Mouse (Mus musculus): ENCODE results near the gene Atp1b4.
"Not testable (repeated sequence)": the region's sequence is repeated elsewhere in the genome, so short reads cannot be mapped to it uniquely, and the experiment has no call there.

Atp1b4 gene

DNA sequence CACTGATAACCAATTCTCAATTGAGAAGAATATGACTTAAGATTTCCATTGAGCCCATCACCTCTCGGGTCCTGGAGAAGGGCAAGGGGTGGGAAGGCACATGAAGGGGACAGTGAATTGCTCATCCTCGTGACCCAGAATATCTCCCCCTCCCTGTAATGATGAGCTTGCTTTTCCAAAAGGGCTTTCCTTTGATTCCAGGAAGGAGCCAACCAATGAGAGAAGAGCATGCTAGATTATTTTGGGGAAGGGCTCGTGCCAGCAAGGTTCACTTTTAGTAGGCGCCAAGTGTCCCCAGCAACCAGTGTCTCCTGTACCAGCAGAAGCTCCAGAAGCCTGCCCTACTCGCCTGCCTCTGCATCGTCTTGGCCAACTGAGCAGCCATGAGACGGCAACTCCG is at the start of gene Atp1b4:
Gene Atp1b4, plus strand, starts transcription at position 301 of the 400 bp plus-strand sequence.
- no peak for DNase-seq (ENCODE audit: low spot score)

DNA sequence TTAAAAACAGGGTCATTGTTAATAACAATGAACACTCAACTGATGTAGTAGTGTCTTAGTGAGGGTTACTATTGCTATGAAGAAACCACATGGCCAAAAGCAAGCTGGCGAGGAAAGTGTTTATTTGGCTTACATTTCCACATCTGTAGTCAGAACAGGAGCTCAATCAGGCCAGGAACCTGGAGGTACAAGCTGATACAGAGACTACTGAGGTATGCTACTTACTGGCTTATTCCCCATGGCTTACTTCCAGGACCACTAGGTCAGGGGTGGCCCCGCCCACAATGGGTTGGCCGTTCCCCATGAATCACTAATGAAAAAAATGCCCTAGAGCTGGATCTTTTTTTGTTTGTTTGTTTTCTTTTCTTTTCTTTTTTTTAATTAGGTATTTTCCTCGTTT is 7.4 kb upstream of the Atp1b4 start:
- DNase-seq (ENCODE audit: low spot score) = no peak

DNA sequence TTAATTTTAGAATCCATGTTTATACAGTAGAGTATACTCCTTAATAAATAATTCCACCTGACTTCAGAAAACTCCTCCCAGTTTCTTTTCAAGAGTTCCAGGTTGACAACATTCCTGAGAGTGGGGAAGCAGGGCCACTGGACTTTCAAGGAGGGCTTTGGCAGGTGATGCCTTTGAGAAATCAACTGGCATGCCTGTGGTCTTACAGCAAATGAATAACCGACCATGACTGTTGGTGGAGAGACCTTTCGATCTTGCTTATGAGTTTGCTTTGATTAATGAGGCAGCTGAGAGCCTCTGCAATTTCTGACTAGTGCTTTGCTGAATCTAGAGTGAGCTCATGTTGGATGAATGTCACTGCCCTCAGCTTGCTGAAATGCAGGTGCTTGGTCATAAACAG is 4.9 kb upstream of the Atp1b4 start:
- DNase-seq (ENCODE audit: low spot score) = no peak

DNA sequence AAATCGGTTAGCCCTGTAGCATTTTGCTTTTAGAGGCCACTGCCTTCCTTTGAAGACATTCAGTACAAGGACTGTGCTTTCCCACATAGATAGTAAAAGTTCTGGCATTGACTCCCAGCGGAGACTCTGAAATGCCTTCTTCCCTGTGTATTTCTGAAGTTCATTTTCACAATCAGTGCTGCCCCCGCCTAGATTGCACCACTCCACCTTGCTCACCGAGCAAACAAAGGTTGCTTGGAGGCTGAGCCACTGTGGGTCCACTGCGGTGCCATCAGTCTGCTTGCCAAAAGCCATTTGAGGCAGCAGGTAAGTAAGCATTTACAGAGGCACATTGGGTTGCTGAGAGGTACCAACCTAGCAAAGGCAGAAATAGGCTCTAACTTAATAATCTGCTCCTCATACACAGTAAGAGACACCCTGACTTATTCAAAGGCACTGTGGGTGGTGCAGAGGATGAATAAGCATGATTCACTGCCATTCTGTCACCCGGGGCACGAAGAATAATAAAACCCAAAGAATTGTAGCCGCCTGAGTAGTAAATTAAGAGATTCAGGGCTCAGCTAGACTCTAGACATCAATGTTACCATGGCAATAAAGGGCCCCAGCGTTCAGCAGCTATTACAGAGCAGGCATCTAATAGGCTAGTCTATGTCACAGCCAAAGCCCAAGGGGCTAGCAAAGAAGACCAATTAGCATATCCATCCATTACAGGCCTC is 2.9 kb upstream of the Atp1b4 start:
- no peak for DNase-seq (ENCODE audit: low spot score)

DNA sequence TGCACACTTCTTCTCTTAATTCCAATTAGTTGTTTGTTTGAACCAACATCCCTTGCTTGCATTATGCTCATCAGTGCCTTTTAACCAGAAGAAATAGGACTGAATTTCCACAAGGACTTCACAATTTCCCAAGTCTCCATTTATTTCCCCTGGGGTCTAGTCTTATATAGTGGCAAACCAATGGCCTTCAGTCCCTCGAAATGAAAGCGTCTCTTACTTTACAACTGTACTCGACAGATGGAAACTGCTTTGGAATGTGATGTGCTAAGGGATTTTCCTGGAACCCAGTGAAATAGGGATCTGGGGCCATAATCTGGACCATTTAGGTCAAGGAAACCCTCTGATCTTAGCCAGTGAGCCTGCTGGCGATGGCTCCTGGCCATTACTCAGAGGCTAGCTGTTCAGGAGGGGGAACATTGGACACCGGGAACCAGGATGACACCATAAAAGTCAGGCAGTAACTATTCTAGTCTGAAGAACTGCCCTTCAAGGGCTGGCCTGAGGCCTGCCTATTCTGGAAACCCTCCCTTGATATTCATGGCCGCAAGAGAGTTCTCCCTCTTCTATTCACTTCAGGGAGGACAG is 2.3 kb upstream of the Atp1b4 start:
- no peak for DNase-seq (ENCODE audit: low spot score)

DNA sequence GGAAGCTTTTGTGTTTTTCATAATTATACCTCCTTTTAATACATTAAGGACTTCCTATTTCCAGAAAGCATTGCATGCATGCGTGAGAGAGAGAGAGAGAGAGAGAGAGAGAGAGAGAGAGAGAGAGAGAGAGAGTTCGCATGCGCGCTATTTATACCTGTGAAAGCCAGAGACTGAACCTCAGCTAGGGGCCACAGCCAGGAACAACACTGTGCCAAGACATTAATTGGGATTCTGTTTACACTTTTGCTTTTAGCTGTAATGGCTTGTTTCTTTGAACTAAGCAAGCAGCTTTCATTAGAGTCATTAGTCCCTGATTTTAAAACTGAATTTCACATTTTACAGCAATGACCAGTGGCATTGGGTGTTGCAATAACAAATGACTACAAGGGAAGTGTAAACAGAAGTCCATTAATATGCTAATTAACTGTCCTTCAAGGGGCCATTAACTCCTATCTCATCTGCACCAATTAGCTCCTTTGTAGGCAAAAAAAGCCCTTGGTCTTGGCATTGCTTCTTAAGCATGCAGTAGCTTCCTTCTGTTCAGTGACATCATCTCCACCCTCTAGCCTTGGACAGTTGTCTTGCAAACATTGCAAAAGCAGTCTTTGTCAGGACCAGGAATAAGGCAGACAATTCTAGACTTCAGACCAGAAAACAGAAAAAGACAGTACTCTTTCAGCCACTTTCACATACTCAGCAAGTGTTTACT is 14.9 kb downstream of the Atp1b4 start:
- DNase-seq (ENCODE audit: low spot score) = no peak

DNA sequence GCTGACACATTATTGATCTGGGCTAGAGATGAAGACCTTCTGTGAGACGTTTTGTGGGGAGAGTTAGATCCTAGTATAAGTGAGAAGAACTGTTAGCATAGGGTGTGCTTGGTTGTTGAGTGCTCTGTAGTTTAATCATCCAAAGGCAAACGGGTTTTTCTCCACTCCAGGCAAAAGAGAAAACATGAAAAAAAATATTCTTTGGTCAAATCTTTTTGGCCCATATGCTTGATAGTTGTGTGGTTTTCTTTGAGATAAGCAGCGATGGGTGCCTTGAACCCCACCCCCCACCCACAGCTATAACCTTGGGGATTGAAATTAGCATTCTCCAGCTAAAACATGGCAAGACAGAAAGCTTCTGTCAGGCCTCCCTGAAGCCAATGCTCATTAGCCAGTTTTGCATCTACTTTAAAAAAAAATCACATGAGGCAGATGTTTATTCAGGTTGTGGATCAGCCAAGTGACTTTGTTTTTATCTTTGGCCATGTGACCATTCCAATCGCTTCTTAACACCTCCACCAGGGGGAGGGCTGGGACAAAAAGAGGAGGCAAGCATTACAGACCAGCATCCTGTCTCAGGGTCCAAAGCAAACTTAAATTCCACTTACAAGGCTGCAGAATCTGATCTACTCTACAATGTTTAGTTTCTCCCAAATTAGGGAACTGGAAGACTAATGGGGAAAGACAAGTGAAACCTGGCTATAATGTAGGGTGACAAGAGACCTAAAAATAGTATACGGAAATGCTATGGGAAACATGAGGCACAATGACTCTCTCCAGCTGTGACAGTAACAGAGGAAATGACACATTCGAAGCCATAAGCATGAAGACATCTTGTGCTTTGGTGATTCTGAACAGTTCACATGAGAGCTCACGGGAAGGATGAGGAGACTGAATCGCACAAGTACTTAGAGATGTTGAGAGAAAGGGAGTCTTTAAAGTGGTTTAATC is 18.6 kb downstream of the Atp1b4 start:
- DNase-seq (ENCODE audit: low spot score) = peak; percentile 11

DNA sequence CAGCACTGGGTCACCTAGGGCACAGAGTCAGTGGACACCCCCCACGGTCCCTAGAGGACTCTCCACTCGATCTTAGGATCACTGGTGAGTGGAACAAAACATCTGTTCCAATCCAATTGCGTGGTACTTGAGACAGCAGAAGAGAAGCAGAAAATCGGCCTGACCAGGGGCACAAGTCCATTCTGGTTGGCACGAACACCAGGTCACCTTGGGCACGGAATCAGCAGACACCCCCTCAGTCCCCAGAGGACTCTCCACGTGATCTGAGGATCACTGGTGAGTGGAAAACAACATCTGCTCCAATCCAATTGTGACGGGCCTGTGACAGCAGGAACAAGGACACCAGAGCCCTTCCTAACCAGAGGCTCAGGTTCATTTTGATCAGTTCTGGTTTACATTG is 46.0 kb downstream of the Atp1b4 start:
- no peak for DNase-seq (ENCODE audit: low spot score)

DNA sequence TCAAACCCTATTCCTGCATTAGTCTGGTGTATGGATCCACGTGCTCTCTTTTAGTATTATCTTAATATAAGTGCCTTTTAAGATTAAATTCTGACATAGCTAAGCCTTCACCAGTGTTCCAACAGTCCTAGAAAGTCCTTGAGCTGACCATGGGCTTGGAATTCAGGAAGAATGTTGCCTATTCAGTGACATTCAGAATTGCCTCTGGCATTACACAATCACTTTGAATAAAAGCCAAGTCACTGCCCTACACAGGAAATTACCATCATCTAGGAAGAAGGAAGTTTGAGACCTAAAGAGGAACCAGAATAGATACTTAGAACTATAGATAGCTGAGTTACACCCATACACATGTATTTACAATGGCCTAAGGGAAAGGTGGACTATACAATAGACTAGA is 48.6 kb downstream of the Atp1b4 start:
- not testable (repeated sequence) for DNase-seq (ENCODE audit: low spot score)

DNA sequence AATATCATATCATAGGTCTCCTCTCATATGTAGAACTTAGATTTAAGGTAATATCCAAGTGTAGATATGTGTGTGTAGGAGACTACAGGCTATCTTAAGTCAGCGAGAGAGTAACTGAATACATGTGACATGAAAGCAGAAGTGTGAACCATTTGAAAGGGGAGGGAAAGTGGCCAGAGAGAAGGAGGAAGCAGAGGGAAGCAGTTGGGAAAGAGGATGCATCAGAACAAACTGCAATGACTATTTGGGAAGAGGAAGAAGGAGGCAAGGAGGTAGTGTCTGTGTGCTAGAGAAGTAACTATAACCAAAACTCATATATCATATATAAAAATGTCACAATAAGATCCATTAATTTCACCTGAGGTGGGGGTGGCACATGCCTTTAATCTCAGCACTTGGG is 57.2 kb downstream of the Atp1b4 start:
- not testable (repeated sequence) for DNase-seq (ENCODE audit: low spot score)
